Mouse (Mus musculus) lung, postnatal 0 days (tissue): ENCODE measurements at regions not wholly inside any gene's neighbourhood (a gene's known extent, or its start where the extent isn't known, plus 50 kb on each side); places are given as distances from the start of the nearest gene placed in this dataset.

Experiments used
- CTCF ChIP-seq: IDR thresholded peaks from 2 replicates; pipeline ENCODE4 v1.5.1; 2016; ENCODE audit warnings: antibody characterized with exemption, mild to moderate bottlenecking
- EP300 ChIP-seq: IDR thresholded peaks from 2 replicates; pipeline ENCODE4 v1.6.1; 2016; ENCODE audit warnings: antibody characterized with exemption, mild to moderate bottlenecking, control low read depth

DNA sequence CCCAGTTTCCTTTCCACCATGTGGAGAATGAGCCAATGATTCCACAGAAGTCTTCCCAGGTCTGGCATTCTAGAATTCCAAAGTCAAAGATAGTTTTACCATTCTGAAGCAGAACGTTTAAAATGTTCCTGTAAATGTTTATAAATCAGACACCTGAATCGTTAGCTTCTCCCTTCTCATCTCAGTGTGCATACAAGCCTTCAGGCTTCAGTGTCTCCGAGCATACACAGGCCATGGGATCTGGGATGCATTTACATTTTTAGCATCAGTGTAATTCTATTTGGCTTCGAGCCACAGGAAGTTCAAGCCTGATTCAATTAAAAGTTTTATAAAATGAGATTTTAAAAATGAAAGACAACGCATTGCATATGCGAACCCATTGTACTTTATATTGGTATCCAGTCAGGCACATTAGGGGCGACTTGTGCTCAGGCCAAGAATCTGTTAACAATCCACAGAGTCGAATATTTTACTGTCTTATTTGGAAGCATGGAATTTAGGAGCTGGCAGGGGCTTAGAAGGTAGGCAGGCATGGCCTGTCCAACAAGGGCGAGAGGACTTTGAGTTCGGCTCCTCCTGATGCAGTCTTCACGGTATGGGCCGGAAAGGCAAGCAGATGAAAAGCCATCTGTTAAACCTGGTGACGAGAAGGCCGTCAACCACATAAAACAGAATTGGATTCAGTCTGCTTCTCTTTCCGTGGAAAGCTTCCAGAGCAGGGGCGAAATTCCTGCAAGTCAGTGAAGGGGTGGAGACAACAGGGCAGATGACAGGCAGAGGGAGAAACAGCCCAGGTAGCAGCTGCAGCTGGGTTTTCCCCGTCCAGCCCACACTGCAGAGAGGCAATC lies 63.7 kb upstream of the Sipa1l1 start:
- TF ChIP-seq EP300, result no peak
- no peak for TF ChIP-seq CTCF
